Comparison of ENCODE assay signal across 18 mouse cellular contexts in the genomic region with DNA sequence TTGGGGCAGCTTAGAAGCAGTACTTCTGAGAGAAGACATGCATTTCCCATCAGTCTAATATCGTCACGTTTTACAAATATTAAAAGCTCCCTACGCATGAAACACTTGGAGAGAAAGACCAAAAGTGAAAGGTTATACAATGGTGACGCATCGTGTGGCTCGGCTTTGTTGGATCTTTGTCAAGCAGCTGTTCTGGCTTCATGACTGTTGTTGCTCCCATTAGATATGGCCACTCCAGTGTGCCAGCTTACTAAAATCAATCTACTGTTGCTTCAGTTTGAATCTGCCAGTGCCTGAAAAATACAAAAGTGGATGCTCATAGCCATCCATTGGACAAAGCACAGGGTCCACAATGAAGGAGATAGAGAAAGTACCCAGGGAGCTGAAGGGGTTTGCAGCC.
DNase-seq lines count a peak whose midpoint lies in the region; ATAC-seq lines count a peak whose summit lies in the region.
"Had no signal": no experiment of that assay in that cellular context is flagged by ENCODE, and none has a peak within 500 bp of the region (broad histone marks: within the 10 kb centered on the region; RNA-seq: fewer than 3 reads in every experiment).

No protein-coding gene starts in this region.

- no peaks in the 10 kb centered on the region for H3K36me3 ChIP-seq in heart, embryonic 11.5 days (ENCODE audit: control insufficient read depth, insufficient read depth, low read length)
- H3K36me3 ChIP-seq: embryonic facial prominence, embryonic 12.5 days; G1E had no signal

- no peak for ATAC-seq in heart, embryonic 11.5 days (replicated peaks; ENCODE audit: insufficient number of reproducible peaks, low FRiP score, low TSS enrichment)
- ATAC-seq: CD4-positive, CD25-positive, alpha-beta regulatory T cell, adult 4 months; midbrain, embryonic 16.5 days had no signal

- H3K27me3 ChIP-seq in heart, embryonic 11.5 days (ENCODE audit: control insufficient read depth, insufficient read depth, low read length), result no peaks in the 10 kb centered on the region
- H3K27me3 ChIP-seq: embryonic facial prominence, embryonic 12.5 days had no signal

- DNase-seq in heart, adult 9 months (ENCODE audit: low spot score in 2 of 2), result peak; percentile 48 to 63
- DNase-seq in NIH3T3 (ENCODE audit: low read depth), result peak; percentile 20
- peak; percentile 40 to 52 for DNase-seq in gastrocnemius, adult 8-10 months (ENCODE audit: low spot score in 2 of 2)
- DNase-seq in lung, postnatal 25 days (ENCODE audit: low spot score), result peak; percentile 3
- DNase-seq in left cerebral cortex, adult 18-20 months (ENCODE audit: low spot score in 2 of 2), result no peak
- DNase-seq in urinary bladder, postnatal 25 days (ENCODE audit: low spot score), result no peak
- no peak for DNase-seq in adrenal gland, postnatal 14 days
- DNase-seq: adrenal gland, adult 2 months; cerebellum, adult 18-20 months; kidney, adult 8-10 months; kidney, postnatal 36 days; liver; lung, embryonic 14.5 days had no signal

- no peak overlapping the region for H3K4me3 ChIP-seq in heart, embryonic 11.5 days (ENCODE audit: low read depth, low read length)
- H3K4me3 ChIP-seq: embryonic facial prominence, embryonic 12.5 days had no signal

- WGBS in heart, embryonic 11.5 days (ENCODE audit: insufficient replicate concordance), result 82% methylated on average over 6 of the region's 6 CpGs

- no peaks in the 10 kb centered on the region for H3K4me1 ChIP-seq in heart, embryonic 11.5 days (ENCODE audit: control insufficient read depth, insufficient read depth, low read length)
- H3K4me1 ChIP-seq: embryonic facial prominence, embryonic 12.5 days had no signal

- no peak overlapping the region for H3K27ac ChIP-seq in heart, embryonic 11.5 days (ENCODE audit: low read depth, low read length)
- H3K27ac ChIP-seq: embryonic facial prominence, embryonic 12.5 days had no signal

- H3K9ac ChIP-seq in heart, embryonic 11.5 days (ENCODE audit: low read depth, low read length), result no peak overlapping the region
- H3K9ac ChIP-seq: embryonic facial prominence, embryonic 12.5 days; lung, embryonic 14.5 days had no signal

- H3K9me3 ChIP-seq in heart, embryonic 11.5 days (replicated peaks; ENCODE audit: control insufficient read depth, low read length), result no peaks in the 10 kb centered on the region
- H3K9me3 ChIP-seq: embryonic facial prominence, embryonic 12.5 days had no signal

- H3K4me2 ChIP-seq in heart, embryonic 11.5 days, result no peak overlapping the region
- H3K4me2 ChIP-seq: embryonic facial prominence, embryonic 12.5 days; lung, embryonic 14.5 days had no signal

Comparison
In these comparisons a context has a peak if more than half of its experiments do, and no peak if none do; other contexts are left out.
1. DNase-seq: peak in heart, adult 9 months (2 of 2), NIH3T3 (single experiment), gastrocnemius, adult 8-10 months (2 of 2) and lung, postnatal 25 days (single experiment); none in left cerebral cortex, adult 18-20 months (0 of 2), urinary bladder, postnatal 25 days (single experiment) and adrenal gland, postnatal 14 days (single experiment).